Mouse (Mus musculus): ENCODE measurements around the gene Pgpep1l. TPM values are rescaled to one million over a fixed set of nuclear protein-coding genes. Genes with fewer than 3 reads are reported as not detected.

The Pgpep1l gene
- polyA plus RNA-seq, 2 experiments, result 0.19 to 0.80 TPM

DNA sequence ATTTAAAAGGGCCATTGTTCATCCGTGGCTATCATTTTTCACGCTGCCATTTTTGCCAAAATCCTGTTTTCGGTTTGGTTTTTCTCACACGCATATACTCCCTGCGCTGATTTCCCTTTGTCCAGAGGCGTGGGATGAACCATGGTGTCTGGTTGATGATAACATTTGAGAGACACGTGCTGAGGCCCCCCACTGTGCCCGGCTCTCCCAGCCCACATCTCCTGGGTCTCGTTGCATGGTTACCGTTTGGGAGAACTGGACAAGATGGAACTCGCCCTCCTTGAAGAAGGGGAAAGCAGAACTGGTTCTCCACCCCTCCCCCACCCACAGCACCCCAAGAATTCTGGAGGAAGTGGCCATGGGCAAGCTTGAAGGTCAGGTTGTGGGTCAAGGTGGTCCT is 37.0 kb downstream of the Pgpep1l start:
- H3K27ac ChIP-seq (replicated peaks; ENCODE audit: low read depth, low read length), result no peak overlapping the region
- no peak overlapping the region for H3K9ac ChIP-seq (ENCODE audit: low read depth, low read length, severe bottlenecking)
- ATAC-seq (ENCODE audit: low FRiP score, low read depth) (no peak), DNase-seq (ENCODE audit: low spot score) (no peak)
- H3K9me3 ChIP-seq (ENCODE audit: control insufficient read depth, low read length), result no peaks in the 10 kb centered on the region
- no peak overlapping the region for H3K4me2 ChIP-seq (replicated peaks; ENCODE audit: low read depth, low read length, severe bottlenecking)
- peaks cover 83% of the 10 kb centered on the region for H3K36me3 ChIP-seq (ENCODE audit: control insufficient read depth, insufficient read depth, low read length)
- peaks cover 16% of the 10 kb centered on the region; the same call in 1 of the 2 replicates for H3K4me1 ChIP-seq (ENCODE audit: control insufficient read depth, insufficient read depth, low read length)
- WGBS, result 77% methylated on average over 11 of the region's 11 CpGs
- TF ChIP-seq POLR2A (IDR thresholded peaks at IDR 0.05; ENCODE audit: borderline replicate concordance, extremely low read depth, insufficient read depth, insufficient read length), result no peak
- H3K4me3 ChIP-seq (replicated peaks; ENCODE audit: low read length), result no peak overlapping the region
- H3K27me3 ChIP-seq (ENCODE audit: control insufficient read depth, insufficient read depth, low read length), result no peaks in the 10 kb centered on the region

DNA sequence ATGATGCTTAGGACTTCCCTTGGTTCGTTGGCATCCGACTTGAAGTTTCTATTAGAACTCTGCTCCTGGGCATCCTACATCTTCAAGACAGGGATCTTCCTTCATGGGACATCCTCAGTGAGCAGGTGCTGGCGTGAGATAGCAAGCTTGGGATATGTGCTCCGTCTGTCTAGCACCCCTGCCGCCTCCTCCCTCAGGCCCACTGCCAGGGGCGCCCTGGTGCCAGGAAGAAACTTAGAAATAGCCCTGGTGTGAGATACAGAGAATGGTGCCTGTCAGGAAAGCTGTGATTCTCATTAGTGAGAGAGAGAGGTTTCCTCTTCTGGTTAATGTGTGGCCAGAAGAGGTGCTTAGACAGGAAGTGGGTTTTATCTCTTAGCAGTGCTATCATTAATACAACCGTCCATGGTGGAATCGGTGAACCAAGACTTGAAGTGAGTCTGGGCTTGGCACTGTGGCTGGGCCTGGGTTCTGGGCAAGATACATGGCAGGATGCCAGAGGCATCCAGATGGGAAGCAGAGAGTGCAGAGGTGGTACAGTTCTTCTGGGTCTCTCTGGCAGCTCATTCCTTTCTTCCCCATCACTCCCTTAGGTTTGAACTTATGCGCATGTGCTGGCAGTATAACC is 38.5 kb downstream of the Pgpep1l start:
- ATAC-seq (ENCODE audit: low FRiP score, low read depth) (no peak), DNase-seq (ENCODE audit: low spot score) (no peak)
- 86% methylated on average over 9 of the region's 9 CpGs for WGBS
- Histone ChIP-seq H3K36me3 (ENCODE audit: control insufficient read depth, insufficient read depth, low read length) (peaks cover 81% of the 10 kb centered on the region), H3K27ac (replicated peaks; ENCODE audit: low read depth, low read length) (no peak overlapping the region), H3K4me2 (replicated peaks; ENCODE audit: low read depth, low read length, severe bottlenecking) (no peak overlapping the region), H3K9ac (ENCODE audit: low read depth, low read length, severe bottlenecking) (no peak overlapping the region), H3K9me3 (ENCODE audit: control insufficient read depth, low read length) (no peaks in the 10 kb centered on the region), H3K4me1 (ENCODE audit: control insufficient read depth, insufficient read depth, low read length) (peaks cover 16% of the 10 kb centered on the region; the same call in 1 of the 2 replicates), H3K27me3 (ENCODE audit: control insufficient read depth, insufficient read depth, low read length) (no peaks in the 10 kb centered on the region), H3K4me3 (replicated peaks; ENCODE audit: low read length) (no peak overlapping the region)
- no peak for TF ChIP-seq POLR2A (IDR thresholded peaks at IDR 0.05; ENCODE audit: borderline replicate concordance, extremely low read depth, insufficient read depth, insufficient read length)

DNA sequence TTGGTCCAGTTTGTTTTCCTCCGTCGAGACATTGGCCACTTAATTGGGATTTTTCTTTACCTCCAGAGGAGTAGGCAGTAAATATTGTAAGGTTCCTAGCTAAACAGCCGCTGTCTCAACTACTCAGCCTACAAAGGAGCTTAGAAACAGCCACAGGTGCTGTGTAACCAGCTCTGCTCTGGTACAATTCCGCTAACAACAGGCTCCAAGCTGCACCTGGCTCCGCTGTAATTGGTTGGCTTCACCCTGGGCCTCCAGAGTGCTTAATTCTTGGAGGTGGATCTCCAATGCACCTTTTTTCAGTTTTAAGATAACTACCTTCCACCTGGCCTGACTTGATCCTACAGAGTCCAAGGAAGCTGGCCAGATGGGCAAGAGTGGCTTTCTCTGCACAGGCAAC is 40.0 kb downstream of the Pgpep1l start:
- Histone ChIP-seq H3K9ac (ENCODE audit: low read depth, low read length, severe bottlenecking) (no peak overlapping the region), H3K27me3 (ENCODE audit: control insufficient read depth, insufficient read depth, low read length) (no peaks in the 10 kb centered on the region), H3K4me2 (replicated peaks; ENCODE audit: low read depth, low read length, severe bottlenecking) (no peak overlapping the region), H3K4me3 (replicated peaks; ENCODE audit: low read length) (no peak overlapping the region), H3K4me1 (ENCODE audit: control insufficient read depth, insufficient read depth, low read length) (peaks cover 16% of the 10 kb centered on the region; the same call in 1 of the 2 replicates), H3K9me3 (ENCODE audit: control insufficient read depth, low read length) (no peaks in the 10 kb centered on the region), H3K36me3 (ENCODE audit: control insufficient read depth, insufficient read depth, low read length) (peaks cover 72% of the 10 kb centered on the region), H3K27ac (replicated peaks; ENCODE audit: low read depth, low read length) (peak overlapping the region; percentile 61)
- DNase-seq (ENCODE audit: low spot score), result no peak
- no peak for TF ChIP-seq POLR2A (IDR thresholded peaks at IDR 0.05; ENCODE audit: borderline replicate concordance, extremely low read depth, insufficient read depth, insufficient read length)
- WGBS, result 65% methylated on average over 5 of the region's 5 CpGs
- no peak for ATAC-seq (ENCODE audit: low FRiP score, low read depth)

- peak overlapping the region; percentile 61 for H3K27ac ChIP-seq (replicated peaks; ENCODE audit: low read depth, low read length)
- TF ChIP-seq POLR2A (IDR thresholded peaks at IDR 0.05; ENCODE audit: borderline replicate concordance, extremely low read depth, insufficient read depth, insufficient read length), result no peak
- 32% methylated on average over 13 of the region's 13 CpGs for WGBS
- no peak overlapping the region for H3K4me2 ChIP-seq (replicated peaks; ENCODE audit: low read depth, low read length, severe bottlenecking)
- DNase-seq (ENCODE audit: low spot score), result peak; percentile 55
- no peak overlapping the region for H3K4me3 ChIP-seq (replicated peaks; ENCODE audit: low read length)
- H3K4me1 ChIP-seq (ENCODE audit: control insufficient read depth, insufficient read depth, low read length), result peaks cover 14% of the 10 kb centered on the region; the same call in 1 of the 2 replicates
- H3K27me3 ChIP-seq (ENCODE audit: control insufficient read depth, insufficient read depth, low read length), result no peaks in the 10 kb centered on the region
- H3K9me3 ChIP-seq (ENCODE audit: control insufficient read depth, low read length), result no peaks in the 10 kb centered on the region
- ATAC-seq (ENCODE audit: low FRiP score, low read depth), result peak; percentile 61; the same call in 1 of the 2 replicates
- no peak overlapping the region for H3K9ac ChIP-seq (ENCODE audit: low read depth, low read length, severe bottlenecking)
- H3K36me3 ChIP-seq (ENCODE audit: control insufficient read depth, insufficient read depth, low read length), result peaks cover 76% of the 10 kb centered on the region
Observed at GRCm38 (mm10) chr7:68223356-68223808, 40.7 kb downstream of the Pgpep1l start.

DNA sequence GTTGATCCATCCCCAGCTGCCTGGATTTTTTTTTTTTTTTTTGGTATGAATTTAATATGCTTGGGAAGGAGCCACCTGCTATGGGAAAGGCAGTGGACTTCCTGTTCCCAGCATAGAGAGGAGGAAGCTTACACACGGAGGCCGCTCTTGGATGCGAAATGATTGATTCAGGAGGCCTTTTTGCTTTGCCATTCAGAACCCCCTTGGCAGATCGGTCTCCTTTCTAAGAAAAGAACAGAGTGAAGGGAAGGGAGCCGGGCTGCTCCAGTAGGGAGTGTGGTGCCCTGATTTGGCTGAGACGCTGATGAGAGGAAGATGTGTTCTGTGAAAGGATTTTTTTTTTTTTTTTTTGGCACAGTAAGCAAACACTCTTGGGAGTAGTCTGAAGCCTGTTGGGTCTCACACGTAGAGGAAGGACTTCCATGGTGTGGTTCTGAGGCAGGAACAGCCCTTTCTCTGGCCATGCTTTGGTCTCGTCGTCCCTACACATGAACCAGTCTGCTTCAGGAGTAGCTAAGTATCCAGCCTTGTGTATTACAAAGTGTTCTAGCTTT is 42.3 kb downstream of the Pgpep1l start:
- Histone ChIP-seq H3K9me3 (ENCODE audit: control insufficient read depth, low read length) (no peaks in the 10 kb centered on the region), H3K27me3 (ENCODE audit: control insufficient read depth, insufficient read depth, low read length) (no peaks in the 10 kb centered on the region), H3K4me3 (replicated peaks; ENCODE audit: low read length) (no peak overlapping the region), H3K4me1 (ENCODE audit: control insufficient read depth, insufficient read depth, low read length) (peaks cover 11% of the 10 kb centered on the region; the same call in 1 of the 2 replicates), H3K4me2 (replicated peaks; ENCODE audit: low read depth, low read length, severe bottlenecking) (no peak overlapping the region), H3K36me3 (ENCODE audit: control insufficient read depth, insufficient read depth, low read length) (peaks cover 78% of the 10 kb centered on the region), H3K9ac (ENCODE audit: low read depth, low read length, severe bottlenecking) (no peak overlapping the region), H3K27ac (replicated peaks; ENCODE audit: low read depth, low read length) (no peak overlapping the region)
- no peak for DNase-seq (ENCODE audit: low spot score)
- 82% methylated on average over 9 of the region's 9 CpGs for WGBS
- ATAC-seq (ENCODE audit: low FRiP score, low read depth), result no peak
- TF ChIP-seq POLR2A (IDR thresholded peaks at IDR 0.05; ENCODE audit: borderline replicate concordance, extremely low read depth, insufficient read depth, insufficient read length), result no peak

Measured in limb, embryonic 14.5 days (tissue).